Mouse (Mus musculus) embryonic fibroblast, embryonic 13.5 days (primary cell): ENCODE data around the gene Gimap7.

Experiments used
- CTCF ChIP-seq: IDR thresholded peaks from 2 replicates; pipeline ENCODE4 v1.5.1; 2011; ENCODE audit warnings: mild to moderate bottlenecking, control low read depth, low read length, moderate library complexity, borderline replicate concordance; ENCODE audit not compliant: insufficient read depth
- POLR2A ChIP-seq: IDR thresholded peaks from 2 replicates; pipeline ENCODE4 v1.6.1; 2011; ENCODE audit warnings: low read depth, mild to moderate bottlenecking, control low read depth, low read length, moderate library complexity

GRCm38 (mm10) chr6:48764496-48764895 is 46.1 kb downstream of the Gimap7 start:
- TF ChIP-seq CTCF (no peak), POLR2A (no peak)
